Mouse (Mus musculus) splenic B cell, adult 2 months (primary cell): ENCODE data around the gene F5.

Experiments used
- DNase-seq: peaks from one replicate; pipeline ENCODE4 v3.0.0-alpha.2; 2011; ENCODE audit warnings: low read depth, low spot score
- H3K27me3 ChIP-seq: 2 replicates; pipeline ENCODE4 v1.6.1; 2012; ENCODE audit warnings: mild to moderate bottlenecking, low read length, moderate library complexity, mixed read lengths; ENCODE audit not compliant: control insufficient read depth, poor library complexity, insufficient read depth, severe bottlenecking
- H3K36me3 ChIP-seq: 2 replicates; pipeline ENCODE4 v1.6.1; 2012; ENCODE audit warnings: mild to moderate bottlenecking, low read length, moderate library complexity, mixed read lengths; ENCODE audit not compliant: control insufficient read depth, poor library complexity, insufficient read depth, severe bottlenecking

The F5 gene

GRCm38 (mm10) chr1:164260171-164261028 lies 108.8 kb downstream of the F5 start:
- no peaks in the 10 kb centered on the region for H3K27me3 ChIP-seq
- no peak for DNase-seq
- H3K36me3 ChIP-seq, result no peaks in the 10 kb centered on the region

- DNase-seq, result no peak
- Histone ChIP-seq H3K36me3 (no peaks in the 10 kb centered on the region), H3K27me3 (no peaks in the 10 kb centered on the region)
These were observed 109.9 kb downstream of the F5 start for GRCm38 (mm10) chr1:164261553-164261952.
